Mouse (Mus musculus) erythroblast, embryonic 14.5 days (primary cell): ENCODE measurements around the gene Epdr1. TPM values are rescaled to one million over a fixed set of nuclear protein-coding genes. Genes with fewer than 3 reads are reported as not detected.
"Not testable (repeated sequence)": the region's sequence is repeated elsewhere in the genome, so short reads cannot be mapped to it uniquely, and the experiment has no call there.

ENCODE experiments used
- H3K27me3 ChIP-seq: 2 replicates; pipeline ENCODE4 v1.6.1; 2012; ENCODE audit warnings: inconsistent platforms; ENCODE audit not compliant: control insufficient read depth
- H3K36me3 ChIP-seq: 2 replicates; pipeline ENCODE4 v1.6.1; 2012; ENCODE audit warnings: mild to moderate bottlenecking, inconsistent platforms; ENCODE audit not compliant: control insufficient read depth
- H3K4me1 ChIP-seq: 2 replicates; pipeline ENCODE4 v1.6.1; 2012; ENCODE audit warnings: inconsistent platforms; ENCODE audit not compliant: control insufficient read depth
- H3K4me3 ChIP-seq: replicated peaks from 2 replicates; pipeline ENCODE3; 2012; ENCODE audit warnings: moderate library complexity, mild to moderate bottlenecking, inconsistent platforms
- H3K9me3 ChIP-seq: 2 replicates; pipeline ENCODE4 v1.6.1; 2012; ENCODE audit warnings: low read length, inconsistent platforms, mixed read lengths; ENCODE audit not compliant: control insufficient read depth
- GATA1 ChIP-seq: IDR thresholded peaks from 2 replicates; pipeline ENCODE4 v1.6.1; 2012; ENCODE audit warnings: low read length, inconsistent platforms, mixed read lengths
- TAL1 ChIP-seq: IDR thresholded peaks from 3 replicates; pipeline ENCODE4 v1.6.1; 2012; ENCODE audit warnings: low read length, inconsistent platforms, mixed read lengths
- polyA plus RNA-seq: library from polyadenylated mRNA; stranded (reverse); fragments of >175 nt; gene quantifications from 2 replicates; pipeline ENCODE4 v1.2.3, GENCODE M21; 2012

Gene Epdr1
- polyA plus RNA-seq, 1 experiment: 2.2 TPM

DNA sequence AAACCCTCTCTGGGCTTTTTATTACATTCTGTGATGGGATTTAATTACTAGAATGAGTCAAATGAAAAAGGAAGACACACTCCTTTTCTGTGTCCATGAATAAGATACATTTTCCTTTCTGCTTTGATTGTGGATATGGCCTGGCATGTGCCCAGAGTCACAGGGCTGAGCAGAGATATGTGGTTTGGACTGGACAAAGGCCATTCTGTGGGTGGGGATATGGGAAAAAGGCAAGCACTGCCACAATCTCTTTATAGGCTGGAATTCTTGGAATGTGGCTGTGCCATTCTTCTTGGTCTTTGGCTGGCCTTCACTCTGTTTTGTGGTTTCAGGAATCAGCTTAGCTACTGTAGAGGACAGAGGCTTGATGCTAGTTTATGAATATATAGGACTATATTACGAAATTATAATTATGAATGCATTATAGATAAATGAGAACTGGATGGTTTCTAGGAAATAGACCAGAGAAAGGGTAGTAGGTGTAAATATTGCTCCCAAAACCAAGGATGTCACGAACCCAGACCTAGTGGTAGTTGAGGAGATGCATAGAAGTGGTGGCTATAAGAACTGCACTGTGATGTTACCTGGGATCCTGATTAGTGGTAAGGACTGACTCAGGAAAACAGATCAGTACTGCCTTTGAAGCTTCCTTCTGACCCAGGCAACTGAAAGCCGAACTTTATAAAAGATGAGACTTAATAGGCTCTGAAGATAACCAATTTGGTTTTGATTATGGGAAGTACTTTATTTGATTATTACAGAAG is 28.5 kb downstream of the Epdr1 start:
- Histone ChIP-seq H3K9me3 (no peaks in the 10 kb centered on the region), H3K4me3 (no peak overlapping the region), H3K4me1 (no peaks in the 10 kb centered on the region), H3K27me3 (no peaks in the 10 kb centered on the region), H3K36me3 (no peaks in the 10 kb centered on the region)
- TF ChIP-seq TAL1 (no peak), GATA1 (no peak)

DNA sequence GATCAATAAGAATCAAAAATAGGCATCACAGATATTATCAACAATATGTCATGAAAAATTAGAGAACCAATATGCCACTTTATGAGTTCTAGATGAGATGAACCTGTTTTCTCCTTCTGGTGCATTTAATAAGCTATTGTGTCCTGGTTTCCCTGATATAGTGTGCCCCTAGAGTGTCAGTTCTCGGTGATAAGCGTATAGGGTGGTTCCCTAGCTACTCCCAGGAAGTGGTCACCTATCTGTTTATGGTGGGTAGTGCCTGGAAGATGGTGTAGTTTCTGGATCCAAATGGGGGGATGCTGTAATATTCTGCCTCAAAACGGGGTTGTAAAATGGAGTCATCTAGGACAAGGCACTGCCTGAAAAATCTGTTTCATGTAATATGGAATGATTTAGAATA is 43.8 kb downstream of the Epdr1 start:
- TF ChIP-seq TAL1: no peak
- no peak for TF ChIP-seq GATA1
- H3K36me3 ChIP-seq: no peaks in the 10 kb centered on the region
- no peaks in the 10 kb centered on the region for H3K27me3 ChIP-seq
- no peak overlapping the region for H3K4me3 ChIP-seq
- H3K4me1 ChIP-seq: peaks cover 20% of the 10 kb centered on the region
- H3K9me3 ChIP-seq: no peaks in the 10 kb centered on the region

DNA sequence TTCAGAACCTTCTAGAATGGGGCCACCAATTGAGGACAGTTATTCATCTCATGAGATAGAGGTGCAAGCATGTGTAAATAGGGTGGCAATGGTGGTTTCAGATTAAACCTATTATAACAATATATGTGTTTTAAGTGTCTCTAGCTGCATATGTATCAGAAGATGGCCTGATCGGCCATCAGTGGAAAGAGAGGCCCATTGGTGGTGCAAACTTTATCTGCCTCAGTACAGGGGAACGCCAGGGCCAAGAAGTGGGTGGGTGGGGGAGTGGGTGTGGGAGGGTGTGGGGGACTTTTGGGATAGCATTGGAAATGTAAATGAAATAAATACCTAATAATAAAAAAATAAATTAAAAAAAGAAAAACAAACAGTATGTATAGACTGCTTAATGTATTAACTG is 45.0 kb downstream of the Epdr1 start:
- H3K4me1 ChIP-seq: peaks cover 20% of the 10 kb centered on the region
- not testable (repeated sequence) for H3K36me3 ChIP-seq, H3K27me3 ChIP-seq, H3K9me3 ChIP-seq, H3K4me3 ChIP-seq

DNA sequence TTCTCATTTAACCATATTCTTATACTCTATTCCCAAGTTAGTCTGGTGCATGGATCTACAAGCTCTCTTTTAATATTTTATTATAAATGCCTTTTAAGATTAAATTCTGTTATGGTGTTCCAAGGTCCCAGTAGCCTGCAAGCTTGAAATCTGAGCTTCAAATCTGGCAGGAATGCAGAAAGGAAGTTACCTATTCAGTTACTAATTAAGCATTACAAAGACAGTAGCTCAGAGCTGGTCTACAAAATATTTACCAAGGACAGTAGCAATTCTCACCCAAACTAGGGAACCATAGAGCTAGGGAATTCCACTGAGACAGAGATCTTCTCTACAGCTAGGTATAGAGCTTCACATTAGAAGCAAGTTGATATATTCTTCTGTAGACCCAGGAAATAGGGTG is 49.6 kb downstream of the Epdr1 start:
- not testable (repeated sequence) for H3K4me1 ChIP-seq, H3K36me3 ChIP-seq

DNA sequence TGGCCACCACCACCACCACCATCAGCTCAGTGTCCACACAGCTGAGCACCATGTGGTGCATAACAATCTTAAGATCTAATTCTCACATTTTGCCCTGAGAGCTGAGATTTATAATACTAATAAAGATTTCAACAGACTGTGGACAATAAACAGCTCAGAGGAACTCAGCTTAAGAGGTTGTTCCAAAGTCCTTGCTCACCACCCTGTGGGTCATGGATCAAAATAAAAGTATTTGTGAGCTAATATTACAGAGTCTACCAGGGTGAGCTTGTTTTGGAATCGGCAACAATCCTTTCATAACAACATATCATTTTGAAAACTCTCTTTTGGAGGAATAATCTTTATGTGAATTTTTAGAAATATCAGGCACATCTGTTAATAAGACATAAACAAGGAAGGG is 57.2 kb downstream of the Epdr1 start:
- TF ChIP-seq TAL1: no peak
- no peak for TF ChIP-seq GATA1
- Histone ChIP-seq H3K27me3 (no peaks in the 10 kb centered on the region), H3K4me1 (no peaks in the 10 kb centered on the region), H3K4me3 (no peak overlapping the region), H3K36me3 (no peaks in the 10 kb centered on the region), H3K9me3 (no peaks in the 10 kb centered on the region)

More for the DNA sequence above, 49.6 kb downstream of the Epdr1 start:
- not testable (repeated sequence) for H3K9me3 ChIP-seq, H3K4me3 ChIP-seq, H3K27me3 ChIP-seq

DNA sequence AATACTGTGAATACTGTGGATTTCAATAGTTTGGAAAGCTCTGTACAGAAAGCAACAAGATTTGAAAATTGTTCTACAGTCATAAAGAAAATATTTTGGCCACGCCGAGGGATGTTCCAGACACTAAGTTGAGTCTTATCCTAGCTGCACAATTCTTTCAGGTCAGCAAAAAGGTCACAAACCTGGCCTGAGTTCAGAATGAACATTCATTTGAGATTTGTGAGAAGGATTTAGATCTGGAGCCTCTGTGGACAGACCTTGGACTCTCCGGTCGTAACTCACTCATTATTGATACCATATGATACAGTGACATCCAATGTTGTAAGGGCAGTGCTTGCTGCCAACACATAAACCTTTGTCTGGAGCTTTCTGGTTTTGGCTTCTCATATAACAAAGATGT is 64.3 kb downstream of the Epdr1 start:
- Histone ChIP-seq H3K4me1 (no peaks in the 10 kb centered on the region), H3K4me3 (no peak overlapping the region), H3K27me3 (no peaks in the 10 kb centered on the region), H3K9me3 (no peaks in the 10 kb centered on the region), H3K36me3 (no peaks in the 10 kb centered on the region)
- TF ChIP-seq GATA1 (no peak), TAL1 (no peak)

Other genes starting within 250 kb of the Epdr1 start
- 0.05 and 0.08 TPM in 2 replicates for gene Stard3nl, start 224.1 kb downstream of the Epdr1 start, polyA plus RNA-seq
- not detected in 2 replicates for gene Sfrp4, start 3.2 kb upstream of the Epdr1 start, polyA plus RNA-seq
- not detected in 2 replicates for gene Nme8, start 77.9 kb upstream of the Epdr1 start, polyA plus RNA-seq
- gene Gpr141, start 204.3 kb upstream of the Epdr1 start, polyA plus RNA-seq: not detected in 2 replicates